10 mouse cellular contexts compared by ENCODE assay signal in genomic region chr1:162017975-162018600, GRCm38 (mm10). TPM values are rescaled to one million over a fixed set of nuclear protein-coding genes. Genes with fewer than 3 reads are reported as not detected.
DNase-seq lines count a peak whose midpoint lies in the region; ATAC-seq and TF ChIP-seq lines count a peak whose summit lies in the region.
"Had no signal": no experiment of that assay in that cellular context is flagged by ENCODE, and none has a peak within 500 bp of the region (broad histone marks: within the 10 kb centered on the region; RNA-seq: fewer than 3 reads in every experiment).

No protein-coding gene starts in this region.

- no peak overlapping the region for H3K4me3 ChIP-seq in forebrain, embryonic 12.5 days (replicated peaks)
- H3K4me3 ChIP-seq in forebrain, embryonic 16.5 days (replicated peaks; ENCODE audit: low read length) = no peak overlapping the region
- no peak overlapping the region for H3K4me3 ChIP-seq in kidney, embryonic 16.5 days (ENCODE audit: low read length)
- H3K4me3 ChIP-seq in kidney, adult 2 months (ENCODE audit: insufficient read depth, low read depth, low read length) = no peak overlapping the region
- H3K4me3 ChIP-seq in embryonic facial prominence, embryonic 11.5 days (ENCODE audit: low read depth, low read length) = no peak overlapping the region
- peak overlapping the region; percentile 25; the same call in 1 of the 2 replicates for H3K4me3 ChIP-seq in limb, embryonic 10.5 days

- DNase-seq in kidney, adult 2 months = no peak
- DNase-seq in embryonic facial prominence, embryonic 11.5 days (ENCODE audit: low spot score) = peak; percentile 62
- DNase-seq in limb, embryonic 10.5 days (ENCODE audit: low spot score) = peak; percentile 54
- DNase-seq in adrenal gland, adult 18-20 months (ENCODE audit: low spot score in 2 of 2) = no peak
- no peak for DNase-seq in cerebellum, adult 11-12 months

- no peak for ATAC-seq in forebrain, embryonic 12.5 days (ENCODE audit: low FRiP score)
- ATAC-seq in forebrain, embryonic 16.5 days = no peak
- no peak; the same call in 1 of the 2 replicates for ATAC-seq in kidney, embryonic 16.5 days (ENCODE audit: low FRiP score, low TSS enrichment)
- no peak for ATAC-seq in embryonic facial prominence, embryonic 11.5 days (replicated peaks; ENCODE audit: insufficient number of reproducible peaks, low FRiP score, low TSS enrichment, low read depth)

- 0 out of 2 replicates have a peak overlapping the region, but pooled peaks have one; percentile 15 for H3K27ac ChIP-seq in forebrain, embryonic 12.5 days
- no peak overlapping the region for H3K27ac ChIP-seq in forebrain, embryonic 16.5 days (ENCODE audit: low read length)
- H3K27ac ChIP-seq in kidney, embryonic 16.5 days (ENCODE audit: low read length) = peak overlapping the region; percentile 88
- H3K27ac ChIP-seq in kidney, adult 2 months (ENCODE audit: insufficient read depth, low read depth, low read length) = no peak overlapping the region
- H3K27ac ChIP-seq in embryonic facial prominence, embryonic 11.5 days (replicated peaks; ENCODE audit: low read depth, low read length) = peak overlapping the region; percentile 95
- H3K27ac ChIP-seq in limb, embryonic 10.5 days = peak overlapping the region; percentile 96
- H3K27ac ChIP-seq: macrophage had no signal

- H3K4me2 ChIP-seq in forebrain, embryonic 12.5 days = no peak overlapping the region
- no peak overlapping the region for H3K4me2 ChIP-seq in forebrain, embryonic 16.5 days (ENCODE audit: low read length)
- H3K4me2 ChIP-seq in kidney, embryonic 16.5 days (replicated peaks; ENCODE audit: low read depth, low read length) = peak overlapping the region; percentile 7; the same call in 1 of the 2 replicates
- H3K4me2 ChIP-seq in embryonic facial prominence, embryonic 11.5 days (ENCODE audit: low read depth, low read length) = no peak overlapping the region

- H3K36me3 ChIP-seq in forebrain, embryonic 12.5 days (replicated peaks) = no peaks in the 10 kb centered on the region
- no peaks in the 10 kb centered on the region for H3K36me3 ChIP-seq in forebrain, embryonic 16.5 days (ENCODE audit: control insufficient read depth, insufficient read depth)
- no peaks in the 10 kb centered on the region for H3K36me3 ChIP-seq in kidney, embryonic 16.5 days (ENCODE audit: insufficient read depth, low read length)
- H3K36me3 ChIP-seq in kidney, adult 2 months (ENCODE audit: control insufficient read depth, insufficient read depth, low read length) = no peaks in the 10 kb centered on the region
- no peaks in the 10 kb centered on the region for H3K36me3 ChIP-seq in embryonic facial prominence, embryonic 11.5 days (replicated peaks; ENCODE audit: control insufficient read depth, insufficient read depth, low read depth, low read length)
- no peaks in the 10 kb centered on the region for H3K36me3 ChIP-seq in limb, embryonic 10.5 days

- no peak for TF ChIP-seq POLR2A in kidney, adult 2 months (IDR thresholded peaks at IDR 0.05; ENCODE audit: low read depth, low read length)

- peaks cover 14% of the 10 kb centered on the region for H3K4me1 ChIP-seq in forebrain, embryonic 12.5 days
- no peaks in the 10 kb centered on the region for H3K4me1 ChIP-seq in forebrain, embryonic 16.5 days (replicated peaks; ENCODE audit: control insufficient read depth, insufficient read depth, low read length)
- peaks cover 64% of the 10 kb centered on the region for H3K4me1 ChIP-seq in kidney, embryonic 16.5 days (ENCODE audit: insufficient read depth, low read length)
- peaks cover 3% of the 10 kb centered on the region; the same call in 1 of the 2 replicates for H3K4me1 ChIP-seq in kidney, adult 2 months (ENCODE audit: control insufficient read depth, insufficient read depth, low read length)
- H3K4me1 ChIP-seq in embryonic facial prominence, embryonic 11.5 days (ENCODE audit: control insufficient read depth, insufficient read depth, low read length) = peaks cover 6% of the 10 kb centered on the region; the same call in 1 of the 2 replicates
- peaks cover 100% of the 10 kb centered on the region for H3K4me1 ChIP-seq in limb, embryonic 10.5 days

- no peak for TF ChIP-seq CTCF in kidney, adult 2 months (conservative IDR thresholded peaks at IDR 0.05; ENCODE audit: insufficient read depth, insufficient read length, low read depth, low read length)

- no peaks in the 10 kb centered on the region for H3K9me3 ChIP-seq in forebrain, embryonic 12.5 days
- H3K9me3 ChIP-seq in forebrain, embryonic 16.5 days (ENCODE audit: control insufficient read depth, low read length) = no peaks in the 10 kb centered on the region
- H3K9me3 ChIP-seq in kidney, embryonic 16.5 days (ENCODE audit: low read length) = no peaks in the 10 kb centered on the region
- H3K9me3 ChIP-seq in embryonic facial prominence, embryonic 11.5 days (replicated peaks; ENCODE audit: control insufficient read depth, low read length) = no peaks in the 10 kb centered on the region
- H3K9me3 ChIP-seq in limb, embryonic 10.5 days (replicated peaks) = no peaks in the 10 kb centered on the region

- H3K9ac ChIP-seq in forebrain, embryonic 12.5 days = no peak overlapping the region
- no peak overlapping the region for H3K9ac ChIP-seq in forebrain, embryonic 16.5 days (replicated peaks; ENCODE audit: low read depth, low read length)
- H3K9ac ChIP-seq in kidney, embryonic 16.5 days (replicated peaks; ENCODE audit: low read length) = no peak overlapping the region
- H3K9ac ChIP-seq in embryonic facial prominence, embryonic 11.5 days (replicated peaks; ENCODE audit: low read length) = no peak overlapping the region

- WGBS in forebrain, embryonic 12.5 days = 84% methylated on average over 13 of the region's 13 CpGs
- WGBS in forebrain, embryonic 16.5 days = 86% methylated on average over 13 of the region's 13 CpGs
- WGBS in kidney, embryonic 16.5 days = 14% methylated on average over 13 of the region's 13 CpGs
- WGBS in kidney, adult 2 months = 39% methylated on average over 13 of the region's 13 CpGs
- 27% methylated on average over 13 of the region's 13 CpGs for WGBS in embryonic facial prominence, embryonic 11.5 days
- 14% methylated on average over 13 of the region's 13 CpGs for whole genome bisulfite sequencing in limb, embryonic 10.5 days

- H3K27me3 ChIP-seq in forebrain, embryonic 12.5 days = no peaks in the 10 kb centered on the region
- no peaks in the 10 kb centered on the region for H3K27me3 ChIP-seq in forebrain, embryonic 16.5 days (replicated peaks; ENCODE audit: control insufficient read depth, insufficient read depth, low read length)
- H3K27me3 ChIP-seq in kidney, embryonic 16.5 days (ENCODE audit: insufficient read depth, low read length) = no peaks in the 10 kb centered on the region
- no peaks in the 10 kb centered on the region for H3K27me3 ChIP-seq in kidney, adult 2 months (replicated peaks; ENCODE audit: control insufficient read depth, insufficient read depth, low read length)
- no peaks in the 10 kb centered on the region for H3K27me3 ChIP-seq in embryonic facial prominence, embryonic 11.5 days (ENCODE audit: control insufficient read depth, insufficient read depth, low read length)
- H3K27me3 ChIP-seq in limb, embryonic 10.5 days (ENCODE audit: low read depth, poor library complexity, severe bottlenecking) = no peaks in the 10 kb centered on the region

RNA-seq across cellular contexts. Expression of gene 4930558K02Rik, which starts 38.7 kb away (rescaled TPM):
- polyA plus RNA-seq in forebrain, embryonic 12.5 days (2016; fragmentation: Nextera tagmentation; extraction: Ambion mirVana) = not detected in 2 replicates
- polyA plus RNA-seq in forebrain, embryonic 16.5 days (2015; fragmentation: Nextera tagmentation; extraction: Ambion mirVana) = not detected in 2 replicates
- polyA plus RNA-seq in kidney, embryonic 16.5 days (2015; fragmentation: Nextera tagmentation; extraction: Ambion mirVana) = not detected in 2 replicates
- polyA plus RNA-seq in kidney, adult 2 months (2012; rRNA removed) = not detected in 2 replicates
- polyA plus RNA-seq in embryonic facial prominence, embryonic 11.5 days (2014; fragmentation: Nextera tagmentation; extraction: Ambion mirVana) = not detected in 2 replicates
- not detected in 2 replicates for polyA plus RNA-seq in limb, embryonic 10.5 days (2016; fragmentation: Nextera tagmentation; extraction: Ambion mirVana)
- total RNA-seq in adrenal gland, adult 18-20 months (2021) = under 1 TPM in 1 of 2 experiments, not detected in 1; 0.32 TPM
- total RNA-seq: MEL had no signal
- polyA plus RNA-seq: macrophage had no signal

RNA-seq across cellular contexts. Expression of gene Pigc, which starts 49.1 kb away (rescaled TPM):
- polyA plus RNA-seq in forebrain, embryonic 12.5 days (2016; fragmentation: Nextera tagmentation; extraction: Ambion mirVana) = 29.1 and 29.4 TPM in 2 replicates
- 35.7 and 36.9 TPM in 2 replicates for polyA plus RNA-seq in forebrain, embryonic 16.5 days (2015; fragmentation: Nextera tagmentation; extraction: Ambion mirVana)
- 42.5 and 46.7 TPM in 2 replicates for polyA plus RNA-seq in kidney, embryonic 16.5 days (2015; fragmentation: Nextera tagmentation; extraction: Ambion mirVana)
- polyA plus RNA-seq in kidney, adult 2 months (2012; rRNA removed) = 15.6 and 16.6 TPM in 2 replicates
- 37.5 and 41.4 TPM in 2 replicates for polyA plus RNA-seq in embryonic facial prominence, embryonic 11.5 days (2014; fragmentation: Nextera tagmentation; extraction: Ambion mirVana)
- 31.4 and 39.9 TPM in 2 replicates for polyA plus RNA-seq in limb, embryonic 10.5 days (2016; fragmentation: Nextera tagmentation; extraction: Ambion mirVana)
- total RNA-seq in adrenal gland, adult 18-20 months (2021) = 10 to 100 TPM; 16.8 to 17.7 TPM

Comparison
In these comparisons a context has a peak if more than half of its experiments do, and no peak if none do; other contexts are left out.
1. H3K27ac ChIP-seq: peak in forebrain, embryonic 12.5 days (single experiment), kidney, embryonic 16.5 days (single experiment), embryonic facial prominence, embryonic 11.5 days (single experiment) and limb, embryonic 10.5 days (single experiment); none in forebrain, embryonic 16.5 days (single experiment) and kidney, adult 2 months (single experiment).
2. DNase-seq: peak in embryonic facial prominence, embryonic 11.5 days (single experiment) and limb, embryonic 10.5 days (single experiment); none in kidney, adult 2 months (single experiment), adrenal gland, adult 18-20 months (0 of 2) and cerebellum, adult 11-12 months (single experiment).